Mouse (Mus musculus): ENCODE data around the gene Gtpbp10. TPM values are rescaled to one million over a fixed set of nuclear protein-coding genes. Genes with fewer than 3 reads are reported as not detected.

The Gtpbp10 gene
- polyA plus RNA-seq, 1 experiment from 2014 or later = 35.9 TPM

- DNase-seq (ENCODE audit: low spot score) (no peak), ATAC-seq (replicated peaks; ENCODE audit: low FRiP score, low TSS enrichment, low read depth) (no peak)
- Histone ChIP-seq H3K4me1 (replicated peaks; ENCODE audit: control insufficient read depth, insufficient read depth, low read length) (no peaks in the 10 kb centered on the region), H3K9me3 (ENCODE audit: control insufficient read depth, low read length) (no peaks in the 10 kb centered on the region), H3K27ac (ENCODE audit: low read depth) (no peak overlapping the region), H3K27me3 (replicated peaks; ENCODE audit: control insufficient read depth, insufficient read depth, low read length) (no peaks in the 10 kb centered on the region), H3K36me3 (ENCODE audit: control insufficient read depth, insufficient read depth, low read length) (peaks cover 54% of the 10 kb centered on the region), H3K4me2 (ENCODE audit: low read length) (no peak overlapping the region), H3K4me3 (ENCODE audit: low read depth, low read length) (no peak overlapping the region), H3K9ac (ENCODE audit: low read length) (no peak overlapping the region)
- 79% methylated on average over 3 of the region's 3 CpGs for WGBS
These were observed 19.6 kb downstream of the Gtpbp10 start for GRCm38 (mm10) chr5:5539771-5540170.

GRCm38 (mm10) chr5:5536131-5536530 lies 23.2 kb downstream of the Gtpbp10 start:
- no peak overlapping the region for H3K27ac ChIP-seq (ENCODE audit: low read depth)
- no peak for ATAC-seq (replicated peaks; ENCODE audit: low FRiP score, low TSS enrichment, low read depth)
- no peaks in the 10 kb centered on the region for H3K27me3 ChIP-seq (replicated peaks; ENCODE audit: control insufficient read depth, insufficient read depth, low read length)
- H3K9me3 ChIP-seq (ENCODE audit: control insufficient read depth, low read length) = no peaks in the 10 kb centered on the region
- peaks cover 21% of the 10 kb centered on the region for H3K36me3 ChIP-seq (ENCODE audit: control insufficient read depth, insufficient read depth, low read length)
- H3K4me3 ChIP-seq (ENCODE audit: low read depth, low read length) = no peak overlapping the region
- no peak overlapping the region for H3K9ac ChIP-seq (ENCODE audit: low read length)
- DNase-seq (ENCODE audit: low spot score) = no peak
- H3K4me2 ChIP-seq (ENCODE audit: low read length) = no peak overlapping the region
- no peaks in the 10 kb centered on the region for H3K4me1 ChIP-seq (replicated peaks; ENCODE audit: control insufficient read depth, insufficient read depth, low read length)
- WGBS = 89% methylated on average over 1 of the region's 1 CpGs

- ATAC-seq (replicated peaks; ENCODE audit: low FRiP score, low TSS enrichment, low read depth) = peak; percentile 68; the same call in 1 of the 2 replicates
These were observed 25.5 kb downstream of the Gtpbp10 start for GRCm38 (mm10) chr5:5533656-5534420.

DNA sequence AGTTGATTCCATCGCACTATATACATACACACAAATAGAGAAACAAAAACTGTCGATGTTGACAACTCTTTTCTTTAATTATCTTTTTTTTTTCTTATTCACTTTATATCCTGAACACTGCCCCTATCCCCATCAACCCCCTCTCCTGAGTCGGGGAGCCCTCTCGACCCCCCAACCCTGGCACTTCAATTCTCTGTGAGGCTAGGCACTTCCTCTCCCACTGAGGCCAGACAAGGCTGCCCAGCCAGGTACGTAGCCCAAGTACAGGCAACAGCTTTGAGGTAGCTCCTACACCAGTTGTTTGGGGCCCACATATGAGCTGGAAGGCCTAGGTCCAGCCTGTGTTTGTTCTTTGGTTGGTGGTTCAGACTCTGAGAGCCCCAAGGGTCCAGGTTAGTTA lies 43.9 kb downstream of the Gtpbp10 start:
- WGBS = 82% methylated on average over 5 of the region's 5 CpGs
- peak overlapping the region; percentile 72 for H3K4me2 ChIP-seq (ENCODE audit: low read length)
- H3K4me3 ChIP-seq (ENCODE audit: low read depth, low read length) = peak overlapping the region; percentile 63

More at GRCm38 (mm10) chr5:5533656-5534420, 25.5 kb downstream of the Gtpbp10 start:
- whole genome bisulfite sequencing = 64% methylated on average over 3 of the region's 3 CpGs
- Histone ChIP-seq H3K4me3 (ENCODE audit: low read depth, low read length) (no peak overlapping the region), H3K9me3 (ENCODE audit: control insufficient read depth, low read length) (no peaks in the 10 kb centered on the region), H3K27ac (ENCODE audit: low read depth) (no peak overlapping the region), H3K4me1 (replicated peaks; ENCODE audit: control insufficient read depth, insufficient read depth, low read length) (no peaks in the 10 kb centered on the region), H3K4me2 (ENCODE audit: low read length) (no peak overlapping the region), H3K27me3 (replicated peaks; ENCODE audit: control insufficient read depth, insufficient read depth, low read length) (no peaks in the 10 kb centered on the region), H3K36me3 (ENCODE audit: control insufficient read depth, insufficient read depth, low read length) (peaks cover 9% of the 10 kb centered on the region), H3K9ac (ENCODE audit: low read length) (no peak overlapping the region)
- DNase-seq (ENCODE audit: low spot score) = no peak

DNA sequence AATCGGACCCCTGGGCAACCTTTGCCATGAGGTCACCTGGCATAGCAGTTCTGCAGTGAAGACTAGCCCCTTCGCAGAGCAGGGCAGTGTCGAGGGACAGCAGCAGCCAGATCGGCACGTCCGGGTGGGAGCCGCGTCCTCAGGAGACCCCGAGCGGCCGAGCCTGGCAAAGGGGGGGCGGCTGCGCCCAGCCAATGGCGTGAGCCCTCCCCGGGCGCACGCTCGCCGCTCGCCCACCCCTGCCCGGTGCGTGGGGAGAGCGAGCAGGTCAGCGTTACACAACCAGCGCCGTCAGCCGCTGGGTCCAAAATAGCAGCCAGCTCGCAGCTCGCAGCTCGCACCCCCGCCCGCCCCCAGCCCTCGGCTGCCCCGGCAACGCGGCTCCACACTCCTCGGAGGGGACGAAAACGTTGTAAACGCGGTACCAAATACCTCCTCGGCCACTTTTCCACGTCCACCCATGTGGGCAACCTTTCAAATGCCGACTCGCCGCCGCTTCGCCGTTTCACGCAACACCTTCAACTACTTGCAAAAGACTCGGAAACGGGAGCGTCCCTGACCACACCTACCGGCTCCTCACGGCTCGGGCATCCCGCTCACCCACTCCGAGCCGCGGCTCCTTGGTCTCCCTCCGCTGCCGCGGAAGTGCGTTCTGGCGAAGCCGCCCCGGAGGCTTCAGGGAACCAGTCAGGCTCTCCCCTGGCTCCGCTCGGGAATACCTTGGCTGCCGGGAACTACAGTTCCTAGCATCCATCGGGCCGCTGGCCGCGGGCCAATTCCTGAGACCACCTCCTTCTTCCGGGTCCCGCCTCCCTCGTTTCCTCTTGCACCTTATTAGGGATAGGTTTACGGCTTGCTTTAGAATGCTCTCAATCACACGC lies 44.9 kb downstream of the Gtpbp10 start, which contains the start of gene Cldn12:
Cldn12 (minus strand) TSS at position 763 of the 881 bp plus-strand sequence.
- Histone ChIP-seq H3K27me3 (replicated peaks; ENCODE audit: control insufficient read depth, insufficient read depth, low read length) (no peaks in the 10 kb centered on the region), H3K36me3 (ENCODE audit: control insufficient read depth, insufficient read depth, low read length) (peaks cover 6% of the 10 kb centered on the region; the same call in 1 of the 2 replicates)
- WGBS = under 1% methylated on average over 77 of the region's 79 CpGs

More for the DNA sequence above, 43.9 kb downstream of the Gtpbp10 start:
- H3K36me3 ChIP-seq (ENCODE audit: control insufficient read depth, insufficient read depth, low read length) = peaks cover 4% of the 10 kb centered on the region; the same call in 1 of the 2 replicates
- H3K27me3 ChIP-seq (replicated peaks; ENCODE audit: control insufficient read depth, insufficient read depth, low read length) = no peaks in the 10 kb centered on the region
- H3K9ac ChIP-seq (ENCODE audit: low read length) = no peak overlapping the region
- no peaks in the 10 kb centered on the region for H3K9me3 ChIP-seq (ENCODE audit: control insufficient read depth, low read length)
- H3K27ac ChIP-seq (ENCODE audit: low read depth) = no peak overlapping the region
- no peaks in the 10 kb centered on the region for H3K4me1 ChIP-seq (replicated peaks; ENCODE audit: control insufficient read depth, insufficient read depth, low read length)
- DNase-seq (ENCODE audit: low spot score) (no peak), ATAC-seq (replicated peaks; ENCODE audit: low FRiP score, low TSS enrichment, low read depth) (no peak)

DNA sequence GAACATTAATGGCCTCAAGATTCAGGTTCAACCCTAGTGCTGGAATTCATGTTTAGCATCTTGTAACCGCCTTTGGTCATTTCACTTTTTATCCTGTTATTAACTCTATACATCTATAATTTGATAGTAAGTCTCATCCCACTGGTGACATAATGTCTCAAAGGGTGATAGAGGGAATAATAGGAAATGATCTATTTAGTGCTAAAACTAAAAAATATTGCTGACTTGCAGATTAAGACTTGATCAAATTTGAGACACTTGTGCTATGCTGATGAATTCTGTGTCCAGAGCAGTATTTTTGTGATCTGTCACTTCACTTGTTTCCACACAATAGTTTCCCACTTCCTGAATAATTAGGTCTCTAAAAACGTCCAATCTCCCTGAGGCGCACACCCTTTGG lies 47.9 kb downstream of the Gtpbp10 start:
- Histone ChIP-seq H3K9ac (ENCODE audit: low read length) (no peak overlapping the region), H3K9me3 (ENCODE audit: control insufficient read depth, low read length) (no peaks in the 10 kb centered on the region), H3K27ac (ENCODE audit: low read depth) (no peak overlapping the region), H3K4me1 (replicated peaks; ENCODE audit: control insufficient read depth, insufficient read depth, low read length) (no peaks in the 10 kb centered on the region), H3K27me3 (replicated peaks; ENCODE audit: control insufficient read depth, insufficient read depth, low read length) (no peaks in the 10 kb centered on the region), H3K4me2 (ENCODE audit: low read length) (no peak overlapping the region), H3K36me3 (ENCODE audit: control insufficient read depth, insufficient read depth, low read length) (peaks cover 22% of the 10 kb centered on the region), H3K4me3 (ENCODE audit: low read depth, low read length) (no peak overlapping the region)
- ATAC-seq (replicated peaks; ENCODE audit: low FRiP score, low TSS enrichment, low read depth) = no peak
- DNase-seq (ENCODE audit: low spot score) = no peak
- 87% methylated on average over 3 of the region's 3 CpGs for WGBS

More for the DNA sequence above, 44.9 kb downstream of the Gtpbp10 start, which contains the start of gene Cldn12:
- peak; percentile 96 for DNase-seq (ENCODE audit: low spot score)
- Histone ChIP-seq H3K27ac (ENCODE audit: low read depth) (peak within 1 kb of the TSS; percentile 86), H3K9me3 (ENCODE audit: control insufficient read depth, low read length) (no peaks in the 10 kb centered on the region), H3K4me3 (ENCODE audit: low read depth, low read length) (peak within 1 kb of the TSS; percentile 63), H3K9ac (ENCODE audit: low read length) (peak within 1 kb of the TSS; percentile 61), H3K4me1 (replicated peaks; ENCODE audit: control insufficient read depth, insufficient read depth, low read length) (no peaks in the 10 kb centered on the region), H3K4me2 (ENCODE audit: low read length) (peak within 1 kb of the TSS; percentile 72)
- ATAC-seq (replicated peaks; ENCODE audit: low FRiP score, low TSS enrichment, low read depth) = peak; percentile 96

GRCm38 (mm10) chr5:5510989-5511388 lies 48.3 kb downstream of the Gtpbp10 start:
- DNase-seq (ENCODE audit: low spot score) (no peak), ATAC-seq (replicated peaks; ENCODE audit: low FRiP score, low TSS enrichment, low read depth) (no peak)
- Histone ChIP-seq H3K27ac (ENCODE audit: low read depth) (no peak overlapping the region), H3K36me3 (ENCODE audit: control insufficient read depth, insufficient read depth, low read length) (peaks cover 26% of the 10 kb centered on the region), H3K27me3 (replicated peaks; ENCODE audit: control insufficient read depth, insufficient read depth, low read length) (no peaks in the 10 kb centered on the region), H3K9me3 (ENCODE audit: control insufficient read depth, low read length) (no peaks in the 10 kb centered on the region), H3K4me2 (ENCODE audit: low read length) (no peak overlapping the region), H3K4me1 (replicated peaks; ENCODE audit: control insufficient read depth, insufficient read depth, low read length) (no peaks in the 10 kb centered on the region), H3K9ac (ENCODE audit: low read length) (no peak overlapping the region), H3K4me3 (ENCODE audit: low read depth, low read length) (no peak overlapping the region)
- 70% methylated on average over 5 of the region's 5 CpGs for WGBS

- no peak for ATAC-seq (replicated peaks; ENCODE audit: low FRiP score, low TSS enrichment, low read depth)
- no peaks in the 10 kb centered on the region for H3K4me1 ChIP-seq (replicated peaks; ENCODE audit: control insufficient read depth, insufficient read depth, low read length)
- H3K36me3 ChIP-seq (ENCODE audit: control insufficient read depth, insufficient read depth, low read length) = peaks cover 28% of the 10 kb centered on the region
- H3K4me3 ChIP-seq (ENCODE audit: low read depth, low read length) = no peak overlapping the region
- DNase-seq (ENCODE audit: low spot score) = no peak
- no peak overlapping the region for H3K27ac ChIP-seq (ENCODE audit: low read depth)
- no peak overlapping the region for H3K9ac ChIP-seq (ENCODE audit: low read length)
- H3K27me3 ChIP-seq (replicated peaks; ENCODE audit: control insufficient read depth, insufficient read depth, low read length) = no peaks in the 10 kb centered on the region
- no peak overlapping the region for H3K4me2 ChIP-seq (ENCODE audit: low read length)
- WGBS = 82% methylated on average over 10 of the region's 10 CpGs
- no peaks in the 10 kb centered on the region for H3K9me3 ChIP-seq (ENCODE audit: control insufficient read depth, low read length)
These were observed 48.9 kb downstream of the Gtpbp10 start for GRCm38 (mm10) chr5:5510304-5510887.

Measured in intestine, embryonic 14.5 days (tissue).